Mouse (Mus musculus) yolk sac, embryonic 10.5 days (tissue): ENCODE results near the gene Slc7a15.
A peak's percentile ranks its signal among the peaks of the same experiment; 100 is the strongest.

ENCODE experiments used
- DNase-seq: peaks from one replicate; pipeline ENCODE4 v3.0.0-alpha.2; 2017; ENCODE audit warnings: low spot score

Gene Slc7a15

GRCm38 (mm10) chr12:8506954-8507707 is 91.7 kb downstream of the Slc7a15 start:
- DNase-seq = no peak

- no peak for DNase-seq
Observed at GRCm38 (mm10) chr12:8504131-8504530, 94.7 kb downstream of the Slc7a15 start.

- DNase-seq = no peak
Observed at GRCm38 (mm10) chr12:8502546-8502945, 96.3 kb downstream of the Slc7a15 start.

- DNase-seq = no peak
Observed at GRCm38 (mm10) chr12:8501571-8502305, 97.1 kb downstream of the Slc7a15 start.

GRCm38 (mm10) chr12:8500597-8501570 is 98.0 kb downstream of the Slc7a15 start:
- no peak for DNase-seq

GRCm38 (mm10) chr12:8499871-8500596 is 98.8 kb downstream of the Slc7a15 start, which contains the start of gene Rhob:
TSS of gene Rhob (minus strand) at chr12:8500009.
- DNase-seq = peak; percentile 96

GRCm38 (mm10) chr12:8499001-8499870 is 99.6 kb downstream of the Slc7a15 start:
- DNase-seq = peak; percentile 75

- DNase-seq = no peak
Observed at GRCm38 (mm10) chr12:8498591-8499000, 100.3 kb downstream of the Slc7a15 start.

GRCm38 (mm10) chr12:8498148-8498571 is 100.7 kb downstream of the Slc7a15 start:
- DNase-seq = no peak

GRCm38 (mm10) chr12:8497314-8497706 is 101.6 kb downstream of the Slc7a15 start:
- no peak for DNase-seq

- no peak for DNase-seq
Observed at GRCm38 (mm10) chr12:8496679-8497313, 102.1 kb downstream of the Slc7a15 start.

GRCm38 (mm10) chr12:8495881-8496678 is 102.8 kb downstream of the Slc7a15 start:
- DNase-seq = peak; percentile 54

GRCm38 (mm10) chr12:8494675-8495074 is 104.2 kb downstream of the Slc7a15 start:
- no peak for DNase-seq

GRCm38 (mm10) chr12:8493386-8493785 is 105.5 kb downstream of the Slc7a15 start:
- no peak for DNase-seq

GRCm38 (mm10) chr12:8489098-8489497 is 109.8 kb downstream of the Slc7a15 start:
- no peak for DNase-seq

- DNase-seq = no peak
Observed at GRCm38 (mm10) chr12:8488652-8488980, 110.2 kb downstream of the Slc7a15 start.

GRCm38 (mm10) chr12:8487959-8488651 is 110.8 kb downstream of the Slc7a15 start:
- DNase-seq = no peak

GRCm38 (mm10) chr12:8487281-8487680 is 111.6 kb downstream of the Slc7a15 start:
- no peak for DNase-seq

GRCm38 (mm10) chr12:8485247-8485646 is 113.6 kb downstream of the Slc7a15 start:
- no peak for DNase-seq
